Mouse (Mus musculus) lung, postnatal 0 days (tissue): ENCODE results near the gene Tlr8.

Source experiments
- CTCF ChIP-seq: IDR thresholded peaks from 2 replicates; pipeline ENCODE4 v1.5.1; 2016; ENCODE audit warnings: antibody characterized with exemption, mild to moderate bottlenecking
- EP300 ChIP-seq: IDR thresholded peaks from 2 replicates; pipeline ENCODE4 v1.6.1; 2016; ENCODE audit warnings: antibody characterized with exemption, mild to moderate bottlenecking, control low read depth

GRCm38 (mm10) chrX:167212707-167213106 is 51.4 kb downstream of the Tlr8 start:
- TF ChIP-seq CTCF (peak; percentile 71), EP300 (no peak)
